Mouse (Mus musculus) left cerebral cortex, adult 2 months (tissue): ENCODE results near the gene Slfn9. TPM values are rescaled to one million over a fixed set of nuclear protein-coding genes. Genes with fewer than 3 reads are reported as not detected.
"Not testable (repeated sequence)": the region's sequence is repeated elsewhere in the genome, so short reads cannot be mapped to it uniquely, and the experiment has no call there.

ENCODE experiments used
- DNase-seq, 2 experiments: peaks; one replicate each; pipeline ENCODE4 v3.0.0; 2021 to 2022; ENCODE audit warnings: low spot score in 2 of 2, mixed read lengths in 1 of 2; ENCODE audit errors: extremely low spot score in 1 of 2
- H3K27ac ChIP-seq: fragments of 200-600 bp; 2 replicates; pipeline ENCODE4 v1.8.1; 2022
- H3K4me3 ChIP-seq: fragments of 200-600 bp; 2 replicates; pipeline ENCODE4 v1.8.1; 2022
- CTCF ChIP-seq: fragments of 200-600 bp; IDR thresholded peaks from 2 replicates; pipeline ENCODE4 v1.8.1; 2022; ENCODE audit warnings: antibody characterized with exemption, mild to moderate bottlenecking, moderate library complexity
- intact Hi-C: fragments of 180-260 bp; cut with DNase I; formaldehyde crosslinking; loops from one replicate; pipeline ENCODE4 v1.15.1; 2025
- total RNA-seq, 2 experiments: library from RNA; stranded (reverse); gene quantifications; 2 replicates each; pipeline ENCODE4 v1.2.3; 2021

Gene Slfn9
- total RNA-seq, 2 experiments from 2014 or later, result 0.26 to 0.45 TPM

DNA sequence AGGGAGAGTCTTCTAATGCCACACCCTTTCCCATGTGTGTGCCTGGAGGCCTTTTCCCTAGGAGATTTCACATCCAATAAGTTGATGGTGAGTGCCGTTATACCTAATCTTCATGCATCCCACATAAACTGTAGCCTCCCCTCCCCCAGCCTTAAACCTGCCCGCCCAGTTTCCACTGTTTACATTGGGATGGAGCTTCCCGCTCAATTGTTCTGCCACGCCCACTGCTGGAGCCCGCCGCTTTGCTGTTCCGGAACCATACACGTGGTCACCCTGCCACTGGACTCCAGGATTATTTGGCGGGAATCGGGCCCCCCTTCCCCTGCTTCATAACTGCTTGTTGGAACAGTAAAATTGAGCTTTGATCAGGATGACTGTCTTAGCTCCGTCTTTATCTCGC, 2.3 kb downstream of the Slfn9 start:
- TF ChIP-seq CTCF, result no peak
- intact Hi-C loops, result no loop called here
- Histone ChIP-seq H3K27ac (no peak overlapping the region), H3K4me3 (no peak overlapping the region)
- DNase-seq, result no peak

DNA sequence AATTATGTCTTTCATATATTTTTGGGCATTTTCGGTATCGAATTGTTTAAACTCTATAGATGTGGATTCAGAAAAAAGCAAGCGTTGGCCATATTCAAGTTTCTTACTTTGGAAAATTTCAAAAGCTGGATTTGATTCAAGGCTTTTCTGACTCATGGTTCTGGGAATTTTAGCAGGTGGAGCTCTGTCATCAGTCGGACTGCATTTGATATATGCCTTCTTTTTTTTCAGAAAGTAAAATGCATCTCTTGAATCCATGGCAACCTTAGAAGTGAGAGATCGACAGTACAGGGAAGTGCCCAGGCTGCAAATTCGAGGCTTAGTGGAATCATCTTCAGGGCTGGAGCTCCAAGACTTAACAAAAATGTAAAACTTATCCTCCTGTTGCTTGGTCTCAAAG, 4.0 kb downstream of the Slfn9 start:
- TF ChIP-seq CTCF, result no peak
- no peak overlapping the region for H3K4me3 ChIP-seq
- no peak overlapping the region for H3K27ac ChIP-seq
- DNase-seq, result no peak
- intact Hi-C loops, result no loop called here

DNA sequence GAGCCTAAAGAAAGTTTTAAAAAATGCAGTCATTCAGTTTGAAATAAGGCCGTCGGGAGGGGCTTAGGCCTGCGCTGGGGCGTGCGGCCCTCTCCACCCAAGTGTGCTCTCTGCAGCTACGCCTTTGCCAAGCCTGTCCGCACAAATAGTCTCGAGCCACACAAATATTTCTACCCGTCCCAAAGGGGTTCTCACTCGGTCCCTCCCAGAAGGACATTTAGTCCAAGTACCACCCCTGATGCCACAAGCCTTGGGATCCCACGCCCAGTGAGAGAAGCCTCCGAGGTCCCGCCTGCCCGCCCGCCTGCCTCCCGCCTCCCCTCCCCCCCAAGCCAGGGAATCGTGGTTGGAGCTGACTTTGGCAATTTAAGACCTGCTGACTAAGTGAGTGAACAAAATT, 8.4 kb downstream of the Slfn9 start:
- intact Hi-C loops, result no loop called here
- Histone ChIP-seq H3K27ac (no peak overlapping the region), H3K4me3 (no peak overlapping the region)
- DNase-seq, result no peak
- TF ChIP-seq CTCF, result no peak

DNA sequence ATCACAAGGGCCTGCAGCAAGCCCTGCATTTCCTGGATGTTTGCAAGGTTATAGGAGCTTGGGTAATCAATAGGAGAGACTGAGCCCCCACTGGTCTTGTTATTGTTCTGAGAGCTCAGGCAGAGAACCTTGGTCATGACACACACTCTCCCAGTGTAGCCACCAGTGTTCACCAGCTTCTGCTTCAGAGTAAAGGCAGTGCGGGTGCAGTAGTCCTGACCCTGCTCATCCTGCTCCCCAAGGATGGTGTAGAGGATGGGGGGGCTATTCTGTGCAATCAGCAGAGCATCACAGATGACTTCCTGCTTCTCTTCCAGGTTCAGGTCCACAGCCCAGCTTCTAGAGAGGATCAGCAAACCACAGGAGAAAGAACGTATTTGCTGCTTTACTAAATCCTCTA, 9.2 kb downstream of the Slfn9 start:
- H3K27ac ChIP-seq, intact Hi-C loops, DNase-seq, H3K4me3 ChIP-seq: not testable (repeated sequence)

DNA sequence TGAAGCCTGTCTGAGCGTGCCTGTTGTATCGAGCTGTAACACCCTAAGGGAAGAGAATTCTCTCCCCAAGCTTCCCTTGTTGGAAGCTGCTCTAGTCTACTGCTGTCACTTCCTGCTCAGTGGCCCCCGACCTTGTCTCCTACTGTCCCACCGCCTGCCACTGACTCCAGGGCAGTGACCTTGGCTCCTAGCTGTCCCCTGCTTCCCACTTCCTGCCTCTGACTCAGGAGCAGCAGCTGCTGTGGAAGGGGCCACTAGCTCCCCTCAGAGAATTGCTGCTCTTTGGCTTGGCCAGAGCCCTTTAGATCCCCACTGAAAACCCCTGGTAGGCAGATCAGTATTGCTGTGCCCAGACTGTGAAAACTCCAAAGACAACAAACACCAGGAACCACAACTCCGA, 17.7 kb downstream of the Slfn9 start:
- no peak for DNase-seq
- intact Hi-C loops, result no loop called here
- no peak overlapping the region for H3K27ac ChIP-seq
- no peak overlapping the region for H3K4me3 ChIP-seq
- TF ChIP-seq CTCF, result no peak

DNA sequence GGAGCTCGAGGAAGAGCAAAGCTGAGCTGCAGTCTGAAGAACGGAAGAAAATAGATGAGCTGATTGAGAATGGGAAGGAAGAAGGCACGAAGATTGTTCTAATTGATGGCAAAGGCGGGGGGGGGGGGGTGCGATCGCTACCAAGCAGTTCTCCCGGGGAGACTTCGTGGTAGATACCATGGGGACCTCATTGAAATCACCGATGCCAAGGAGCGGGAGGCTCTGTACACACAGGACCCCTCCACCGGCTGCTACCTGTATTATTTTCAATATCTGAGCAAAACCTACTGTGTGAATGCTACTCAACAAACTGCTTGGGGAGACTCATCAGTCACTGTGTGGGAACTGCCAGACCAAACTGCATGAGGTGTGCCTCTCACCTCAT, 20.0 kb downstream of the Slfn9 start:
- no peak overlapping the region for H3K27ac ChIP-seq
- TF ChIP-seq CTCF, result no peak
- no peak overlapping the region for H3K4me3 ChIP-seq
- DNase-seq, result no peak
- intact Hi-C loops, result no loop called here

DNA sequence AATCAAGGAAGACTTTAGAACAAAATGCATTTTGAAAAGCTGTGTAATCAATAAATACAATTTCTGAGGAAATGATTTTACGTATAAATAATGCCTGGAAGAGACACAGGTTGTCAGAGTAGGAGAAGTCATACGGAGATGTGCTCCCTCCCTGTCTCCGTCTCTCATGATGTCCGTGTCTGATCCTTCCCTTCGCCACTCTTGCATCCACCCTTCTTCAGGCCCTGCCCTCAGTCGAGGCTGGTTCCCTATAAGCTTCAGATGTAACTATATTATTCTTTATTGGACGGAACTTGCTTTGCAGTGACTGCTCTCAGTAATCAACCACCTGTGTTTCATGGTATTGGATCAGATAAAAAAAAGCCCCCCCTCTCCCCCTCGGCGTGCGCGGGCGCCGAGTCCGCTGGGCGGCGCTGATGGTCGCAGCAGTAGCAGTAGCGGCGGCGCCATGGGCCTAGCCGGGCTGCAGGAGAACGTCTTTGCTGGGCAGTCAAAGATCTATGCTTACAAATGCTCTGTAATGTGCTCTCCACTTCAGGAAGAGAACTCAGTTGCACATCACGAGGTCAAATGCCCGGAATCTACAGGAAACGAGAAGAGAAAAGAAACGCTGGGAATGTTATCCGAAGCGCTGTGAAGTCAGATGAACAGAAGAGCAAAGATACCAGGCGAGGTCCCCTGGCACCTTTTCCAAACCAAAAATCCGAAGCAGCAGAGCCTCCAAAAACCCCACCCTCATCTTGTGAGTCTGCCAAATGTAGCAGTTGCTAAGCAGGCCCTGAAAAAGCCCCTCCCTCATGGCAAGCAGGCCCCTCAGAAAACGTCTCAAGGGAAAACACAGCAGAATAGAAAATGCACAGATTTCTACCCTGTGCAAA, 20.7 kb downstream of the Slfn9 start:
- intact Hi-C loops, result no loop called here

DNA sequence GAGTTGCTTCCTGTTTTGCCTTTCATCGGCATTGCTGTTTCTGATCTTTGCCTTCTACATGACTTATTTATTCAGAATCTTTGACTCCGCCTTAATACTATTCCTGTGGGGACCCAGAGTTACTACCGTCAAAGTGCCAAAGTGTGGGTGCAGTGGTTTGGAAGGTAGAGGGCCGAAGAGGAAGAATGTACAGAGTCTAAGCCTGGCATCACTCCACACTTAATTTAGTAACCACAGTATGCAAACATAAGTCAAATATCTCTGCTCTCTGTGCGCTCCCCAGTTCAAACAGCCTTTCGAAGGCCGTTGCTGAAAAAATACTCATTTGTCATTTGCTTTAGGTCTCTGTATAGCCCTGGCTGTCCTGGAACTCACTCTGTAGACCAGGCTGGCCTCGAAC, 29.4 kb downstream of the Slfn9 start:
- intact Hi-C loops, result no loop called here
- no peak for DNase-seq
- TF ChIP-seq CTCF, result no peak
- Histone ChIP-seq H3K4me3 (no peak overlapping the region), H3K27ac (no peak overlapping the region)

More for the DNA sequence above, 20.7 kb downstream of the Slfn9 start:
- peak; percentile 17 to 18 for DNase-seq
- H3K27ac ChIP-seq, result no peak overlapping the region
- H3K4me3 ChIP-seq, result peak overlapping the region; percentile 17; the same call in 1 of the 2 replicates
- TF ChIP-seq CTCF, result peak; percentile 53

DNA sequence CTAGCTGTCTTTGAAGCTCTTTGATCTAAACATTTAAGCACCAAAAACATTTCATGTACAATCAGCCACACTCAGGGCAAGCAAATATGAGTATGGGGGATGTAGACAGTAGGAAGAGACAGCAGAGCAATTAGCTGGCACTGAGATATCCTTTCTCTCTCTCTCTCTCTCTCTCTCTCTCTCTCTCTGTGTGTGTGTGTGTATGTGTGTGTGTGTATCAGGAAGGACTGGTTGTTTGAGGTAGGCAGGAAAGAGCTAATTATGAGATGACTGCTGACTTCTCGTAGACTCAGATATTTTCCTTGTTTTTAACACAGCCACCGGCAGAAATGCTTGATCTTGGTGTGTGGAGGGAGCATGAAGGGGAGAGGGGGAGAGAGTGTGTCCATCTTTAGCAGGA, 29.9 kb downstream of the Slfn9 start:
- no peak overlapping the region for H3K27ac ChIP-seq
- intact Hi-C loops, result no loop called here
- DNase-seq, result no peak

DNA sequence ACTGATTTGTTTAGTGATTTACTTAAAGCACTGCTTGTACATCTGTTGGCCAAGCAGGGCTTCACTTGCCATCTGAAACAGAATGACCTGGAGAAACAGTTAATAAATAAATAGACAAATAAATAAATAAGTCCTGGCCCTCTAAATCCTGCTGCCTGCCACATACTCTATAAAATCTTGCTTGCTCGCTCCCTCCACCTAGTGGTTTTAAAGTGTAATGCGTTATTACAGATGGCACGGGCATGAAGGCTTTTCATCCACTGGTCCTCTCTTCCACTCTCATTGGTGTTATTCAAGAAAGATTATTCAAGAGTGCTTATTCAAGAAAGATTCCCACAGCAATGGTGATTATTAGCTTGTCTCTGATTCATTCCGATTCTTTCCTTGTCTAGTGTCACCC, 32.0 kb downstream of the Slfn9 start:
- TF ChIP-seq CTCF, result peak; percentile 81
- intact Hi-C loops, result loop anchor here (1.0 kb wide), 1 partner anchor 44 kb away; no protein-coding TSS in a partner anchor
- Histone ChIP-seq H3K4me3 (no peak overlapping the region), H3K27ac (no peak overlapping the region)
- DNase-seq, result no peak

More for the DNA sequence above, 29.9 kb downstream of the Slfn9 start:
- no peak for TF ChIP-seq CTCF
- H3K4me3 ChIP-seq, result no peak overlapping the region

DNA sequence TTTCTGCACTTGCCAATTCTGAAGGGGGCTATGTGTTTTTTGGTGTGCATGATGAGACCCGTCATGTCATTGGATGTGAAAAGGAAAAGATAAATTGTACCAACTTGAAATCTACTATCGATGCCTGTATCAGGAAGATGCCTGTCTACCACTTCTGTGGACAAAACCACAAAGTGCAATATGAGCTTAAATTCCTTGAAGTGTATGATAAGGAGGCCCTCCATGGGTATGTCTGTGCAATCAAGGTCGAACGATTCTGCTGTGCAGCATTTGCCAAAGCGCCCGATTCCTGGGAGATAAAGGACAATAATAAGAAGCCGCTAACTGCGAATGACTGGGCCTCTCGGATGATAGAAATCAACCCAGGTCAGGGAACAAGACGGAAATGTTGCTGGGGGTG, 34.7 kb downstream of the Slfn9 start:
- no peak for TF ChIP-seq CTCF
- H3K4me3 ChIP-seq, result no peak overlapping the region
- intact Hi-C loops, result no loop called here
- DNase-seq, result no peak
- H3K27ac ChIP-seq, result no peak overlapping the region

DNA sequence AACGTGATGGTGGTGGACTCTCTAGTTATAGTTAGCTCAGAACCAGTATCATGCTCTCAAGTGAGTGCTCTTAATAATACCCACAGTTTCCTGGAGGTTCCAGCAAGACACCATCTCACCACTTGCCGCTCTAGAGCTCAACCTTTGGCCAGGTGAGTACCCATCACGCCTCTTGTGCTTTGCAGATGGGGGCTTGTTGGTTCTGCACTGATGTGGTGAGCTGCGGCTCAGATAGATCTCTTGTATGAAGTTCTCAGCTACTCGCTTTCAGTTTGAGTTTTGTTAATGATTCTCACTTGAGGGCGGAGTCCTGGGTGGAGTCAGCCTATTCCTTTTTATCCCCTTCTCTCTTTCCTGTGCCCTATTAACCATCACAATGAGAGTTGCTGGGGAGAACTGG, 37.0 kb downstream of the Slfn9 start:
- intact Hi-C loops, result no loop called here
- no peak for DNase-seq
- Histone ChIP-seq H3K27ac (no peak overlapping the region), H3K4me3 (no peak overlapping the region)
- no peak for TF ChIP-seq CTCF
